Mouse (Mus musculus) gastrocnemius, adult 8-10 months (tissue): ENCODE data around the gene Anp32b. TPM values are rescaled to one million over a fixed set of nuclear protein-coding genes. Genes with fewer than 3 reads are reported as not detected.

Source experiments
- DNase-seq, 2 experiments: peaks; one replicate each; pipeline ENCODE4 v3.0.0; 2022; ENCODE audit warnings: low spot score in 2 of 2
- total RNA-seq, 4 experiments: library from RNA; stranded (reverse); gene quantifications; 2 replicates each; pipeline ENCODE4 v1.2.4; 2022

Gene Anp32b
- total RNA-seq, 4 experiments from 2014 or later = 64.6 to 80.2 (median 70.7) TPM

- no peak for DNase-seq
These were observed 53.2 kb downstream of the Anp32b start for GRCm38 (mm10) chr4:46503881-46504280.

GRCm38 (mm10) chr4:46505361-46506057 lies 54.8 kb downstream of the Anp32b start:
- DNase-seq = no peak

DNA sequence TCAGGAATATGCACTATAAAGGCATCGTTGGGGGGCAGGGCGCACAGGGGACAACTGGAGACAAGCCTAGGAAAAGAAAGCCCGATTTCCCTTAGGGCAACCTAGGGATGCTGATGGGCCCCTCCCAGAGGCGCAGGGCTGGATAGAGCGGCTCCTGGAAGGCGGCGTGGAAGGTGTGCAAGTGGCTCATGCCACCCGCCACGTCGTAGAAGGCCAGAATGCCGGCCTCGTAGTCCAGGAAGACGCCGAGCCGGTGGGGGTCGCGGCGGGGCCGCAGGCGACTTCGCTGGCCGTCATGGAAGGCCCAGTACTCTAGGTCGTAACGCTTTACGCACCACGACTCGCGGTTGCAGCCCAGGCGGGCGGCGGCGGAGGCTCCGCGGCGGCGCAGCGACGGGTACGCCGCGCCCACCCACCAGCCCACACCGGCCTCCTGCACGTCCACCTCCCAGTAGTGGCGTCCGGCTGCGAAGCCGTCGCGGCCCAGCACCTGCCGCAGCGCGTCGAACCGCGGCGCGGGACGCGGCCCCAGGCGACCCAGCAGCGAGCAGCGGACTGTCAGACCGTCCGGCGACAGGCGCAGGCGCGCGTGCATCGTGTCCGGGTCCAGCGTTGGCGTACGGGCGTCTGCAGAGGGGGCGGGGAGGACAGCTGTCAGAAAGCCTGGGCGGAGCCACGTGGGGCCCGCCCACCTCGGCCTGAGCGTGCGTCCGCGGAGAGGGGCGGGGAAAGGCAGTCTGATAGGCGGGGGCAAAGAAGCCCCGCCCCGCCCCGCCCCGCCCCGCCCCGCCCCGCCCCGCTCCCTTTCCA lies 56.3 kb downstream of the Anp32b start:
- peak; percentile 96 to 97 for DNase-seq

DNA sequence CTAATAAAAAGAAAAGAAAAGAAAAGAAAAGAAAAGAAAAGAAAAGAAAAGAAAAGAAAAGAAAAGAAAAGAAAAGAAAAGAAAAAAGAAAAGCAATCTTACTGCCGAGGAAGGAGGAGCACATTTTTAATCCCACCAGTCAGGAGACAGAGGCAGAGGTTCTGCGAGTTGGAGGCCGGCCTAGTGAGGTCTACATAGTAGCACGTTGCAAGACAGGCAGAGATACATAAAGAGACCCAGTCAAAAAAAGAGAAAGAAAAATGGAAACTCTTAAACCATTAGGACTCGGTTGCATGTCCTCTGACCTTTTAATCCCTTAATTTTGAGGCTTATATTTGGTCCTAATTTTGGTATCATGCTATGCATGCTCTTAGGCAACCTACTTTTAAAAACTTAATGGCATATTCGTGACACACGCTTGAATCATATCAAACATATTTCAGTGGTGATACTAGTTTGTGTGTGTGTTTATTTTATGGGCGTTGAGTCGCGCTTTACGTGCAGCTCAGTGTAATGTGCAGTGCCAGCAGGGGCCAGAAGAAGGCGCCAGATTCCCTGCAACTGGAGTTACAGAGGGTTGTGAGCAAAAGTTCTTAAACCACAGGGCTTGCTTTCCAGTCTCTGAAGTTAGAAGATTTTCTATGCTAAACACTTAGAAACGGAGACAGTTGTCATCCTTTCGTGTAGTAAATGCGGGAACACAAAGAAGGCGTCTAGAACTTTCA lies 57.2 kb downstream of the Anp32b start:
- peak; percentile 71 to 73 for DNase-seq

- no peak for DNase-seq
These were observed 69.8 kb downstream of the Anp32b start for GRCm38 (mm10) chr4:46520491-46520890.

- DNase-seq = no peak
These were observed 70.8 kb downstream of the Anp32b start for GRCm38 (mm10) chr4:46521457-46521856.

Other genes with a start within 250 kb of the Anp32b start
- gene Foxe1, start 107.3 kb upstream of the Anp32b start, total RNA-seq = not detected
- gene Trmo, start 61.5 kb upstream of the Anp32b start, total RNA-seq = 1 to 10 TPM; 2.1 to 2.8 (median 2.5) TPM
- gene Hemgn, start 37.4 kb upstream of the Anp32b start, total RNA-seq = not detected
- gene Nans, start 38.3 kb downstream of the Anp32b start, total RNA-seq = 10 to 100 TPM; 15.3 to 19.1 (median 16.8) TPM
- gene Trim14, start 85.2 kb downstream of the Anp32b start, total RNA-seq = under 1 TPM in 3 of 4 experiments, not detected in 1; 0.58 to 0.77 (median 0.62) TPM
- under 1 TPM in 3 of 4 experiments, not detected in 1; 0.22 to 0.61 (median 0.27) TPM for gene Coro2a, start 151.3 kb downstream of the Anp32b start, total RNA-seq
- gene Tbc1d2, start 199.3 kb downstream of the Anp32b start, total RNA-seq = under 1 TPM; 0.29 to 0.58 (median 0.37) TPM